Mouse (Mus musculus) liver, embryonic 12.5 days (tissue): ENCODE measurements around the gene Nr1d2. TPM values are rescaled to one million over a fixed set of nuclear protein-coding genes. Genes with fewer than 3 reads are reported as not detected.
"Not testable (repeated sequence)": the region's sequence is repeated elsewhere in the genome, so short reads cannot be mapped to it uniquely, and the experiment has no call there.

Experiments
- ATAC-seq: fragments of 200-750 bp; cut with Nextera tagmentation; 2 replicates; pipeline ENCODE4 v1.8.0; 2017; ENCODE audit warnings: moderate number of reproducible peaks, mild to moderate bottlenecking, moderate library complexity
- H3K27ac ChIP-seq: fragments of 300-500 bp; sonication (generic); 2 replicates; pipeline ENCODE4 v1.5.1; 2016; ENCODE audit warnings: mild to moderate bottlenecking
- H3K27me3 ChIP-seq: fragments of 300-500 bp; sonication (generic); replicated peaks from 2 replicates; pipeline ENCODE4 v1.6.1; 2016; ENCODE audit warnings: mild to moderate bottlenecking, moderate library complexity
- H3K36me3 ChIP-seq: fragments of 300-500 bp; sonication (generic); 2 replicates; pipeline ENCODE4 v1.6.1; 2016; ENCODE audit warnings: mild to moderate bottlenecking, moderate library complexity
- H3K4me1 ChIP-seq: fragments of 300-500 bp; sonication (generic); 2 replicates; pipeline ENCODE4 v1.6.1; 2016
- H3K4me2 ChIP-seq: fragments of 300-500 bp; sonication (generic); 2 replicates; pipeline ENCODE4 v1.6.1; 2016; ENCODE audit warnings: mild to moderate bottlenecking, moderate library complexity
- H3K4me3 ChIP-seq: fragments of 300-500 bp; sonication (generic); 2 replicates; pipeline ENCODE4 v1.5.1; 2016; ENCODE audit warnings: mild to moderate bottlenecking, moderate library complexity
- H3K9ac ChIP-seq: fragments of 300-500 bp; sonication (generic); 2 replicates; pipeline ENCODE4 v1.6.1; 2016; ENCODE audit warnings: mild to moderate bottlenecking, moderate library complexity
- H3K9me3 ChIP-seq: fragments of 300-500 bp; sonication (generic); replicated peaks from 2 replicates; pipeline ENCODE4 v1.6.1; 2016; ENCODE audit warnings: mild to moderate bottlenecking, moderate library complexity
- WGBS: fragments of 180-500 bp; shearing (Covaris S2); methylation state at CpG from one replicate; pipeline ENCODE4 v1.1.7; 2016; ENCODE audit not compliant: insufficient replicate concordance; 5-methylcytosine and 5-hydroxymethylcytosine counted together
- polyA plus RNA-seq: library from polyadenylated mRNA; unstranded; fragments of >200 nt; fragmentation: Nextera tagmentation; extraction: Ambion mirVana; gene quantifications from 2 replicates; pipeline ENCODE4 v1.2.1, GENCODE M21; 2016

Gene Nr1d2
- 2.2 TPM in 2 replicates for polyA plus RNA-seq

- Histone ChIP-seq H3K27ac (peak within 1 kb of the TSS; percentile 72), H3K4me3 (peak within 1 kb of the TSS; percentile 75), H3K36me3 (no peaks in the 10 kb centered on the region), H3K9ac (peak within 1 kb of the TSS; percentile 72), H3K4me1 (peaks cover 33% of the 10 kb centered on the region), H3K4me2 (peak within 1 kb of the TSS; percentile 99), H3K9me3 (no peaks in the 10 kb centered on the region), H3K27me3 (no peaks in the 10 kb centered on the region)
- under 1% methylated on average over 62 of the region's 66 CpGs for WGBS
- peak; percentile 84 for ATAC-seq
Measured at GRCm38 (mm10) chr14:18238750-18239731, at the start of gene Nr1d2. TSS of gene Nr1d2 (minus strand) at chr14:18239127.

GRCm38 (mm10) chr14:18287391-18287790 lies 48.5 kb upstream of the Nr1d2 start:
- H3K9me3 ChIP-seq: no peaks in the 10 kb centered on the region
- no peak overlapping the region for H3K9ac ChIP-seq
- H3K27me3 ChIP-seq: no peaks in the 10 kb centered on the region
- ATAC-seq: no peak
- H3K4me2 ChIP-seq: no peak overlapping the region
- H3K27ac ChIP-seq: no peak overlapping the region
- peaks cover 3% of the 10 kb centered on the region; the same call in 1 of the 2 replicates for H3K4me1 ChIP-seq
- WGBS: 68% methylated on average over 2 of the region's 2 CpGs
- H3K36me3 ChIP-seq: peaks cover 9% of the 10 kb centered on the region; the same call in 1 of the 2 replicates
- no peak overlapping the region for H3K4me3 ChIP-seq

GRCm38 (mm10) chr14:18286441-18286840 lies 47.5 kb upstream of the Nr1d2 start:
- Histone ChIP-seq H3K27me3 (no peaks in the 10 kb centered on the region), H3K4me3 (no peak overlapping the region), H3K4me2 (no peak overlapping the region), H3K9me3 (no peaks in the 10 kb centered on the region), H3K4me1 (peaks cover 3% of the 10 kb centered on the region; the same call in 1 of the 2 replicates), H3K27ac (no peak overlapping the region), H3K9ac (no peak overlapping the region), H3K36me3 (peaks cover 16% of the 10 kb centered on the region)
- no peak for ATAC-seq
- 73% methylated on average over 2 of the region's 2 CpGs for WGBS

GRCm38 (mm10) chr14:18285476-18285875 lies 46.5 kb upstream of the Nr1d2 start:
- 88% methylated on average over 3 of the region's 3 CpGs for WGBS
- Histone ChIP-seq H3K4me2 (no peak overlapping the region), H3K27ac (no peak overlapping the region), H3K4me1 (peaks cover 3% of the 10 kb centered on the region; the same call in 1 of the 2 replicates), H3K36me3 (peaks cover 20% of the 10 kb centered on the region), H3K4me3 (no peak overlapping the region), H3K9ac (no peak overlapping the region), H3K27me3 (no peaks in the 10 kb centered on the region), H3K9me3 (no peaks in the 10 kb centered on the region)
- no peak for ATAC-seq

- no peak overlapping the region for H3K4me2 ChIP-seq
- H3K4me3 ChIP-seq: no peak overlapping the region
- 78% methylated on average over 2 of the region's 2 CpGs for WGBS
- peaks cover 28% of the 10 kb centered on the region for H3K36me3 ChIP-seq
- no peaks in the 10 kb centered on the region for H3K9me3 ChIP-seq
- no peak overlapping the region for H3K27ac ChIP-seq
- no peak for ATAC-seq
- no peak overlapping the region for H3K9ac ChIP-seq
- no peaks in the 10 kb centered on the region for H3K27me3 ChIP-seq
- peaks cover 3% of the 10 kb centered on the region; the same call in 1 of the 2 replicates for H3K4me1 ChIP-seq
Measured at GRCm38 (mm10) chr14:18284581-18284980, 45.7 kb upstream of the Nr1d2 start.

GRCm38 (mm10) chr14:18280375-18280774 lies 41.4 kb upstream of the Nr1d2 start:
- Histone ChIP-seq H3K36me3 (peaks cover 57% of the 10 kb centered on the region), H3K9ac (no peak overlapping the region), H3K27me3 (no peaks in the 10 kb centered on the region), H3K4me1 (peaks cover 3% of the 10 kb centered on the region; the same call in 1 of the 2 replicates), H3K4me3 (no peak overlapping the region), H3K27ac (no peak overlapping the region), H3K9me3 (no peaks in the 10 kb centered on the region), H3K4me2 (no peak overlapping the region)
- 86% methylated on average over 5 of the region's 5 CpGs for WGBS
- no peak for ATAC-seq

GRCm38 (mm10) chr14:18274526-18274925 lies 35.6 kb upstream of the Nr1d2 start:
- WGBS: 80% methylated on average over 1 of the region's 1 CpGs
- Histone ChIP-seq H3K4me2 (no peak overlapping the region), H3K27me3 (no peaks in the 10 kb centered on the region), H3K27ac (no peak overlapping the region), H3K9ac (no peak overlapping the region), H3K36me3 (peaks cover 33% of the 10 kb centered on the region), H3K4me3 (no peak overlapping the region), H3K4me1 (peaks cover 12% of the 10 kb centered on the region), H3K9me3 (no peaks in the 10 kb centered on the region)
- ATAC-seq: no peak

GRCm38 (mm10) chr14:18271666-18272065 lies 32.7 kb upstream of the Nr1d2 start:
- H3K36me3 ChIP-seq: peaks cover 33% of the 10 kb centered on the region
- WGBS: 9% methylated on average over 7 of the region's 7 CpGs
- peak overlapping the region; percentile 90 for H3K4me3 ChIP-seq
- ATAC-seq: no peak
- H3K9ac ChIP-seq: peak overlapping the region; percentile 79
- H3K4me1 ChIP-seq: peaks cover 20% of the 10 kb centered on the region
- peak overlapping the region; percentile 87 for H3K27ac ChIP-seq
- H3K27me3 ChIP-seq: no peaks in the 10 kb centered on the region
- H3K9me3 ChIP-seq: no peaks in the 10 kb centered on the region
- peak overlapping the region; percentile 77 for H3K4me2 ChIP-seq

- H3K27ac ChIP-seq: peak within 1 kb of the TSS; percentile 87
- H3K27me3 ChIP-seq: no peaks in the 10 kb centered on the region
- no peaks in the 10 kb centered on the region for H3K9me3 ChIP-seq
- H3K4me3 ChIP-seq: peak within 1 kb of the TSS; percentile 90
- peak; percentile 100 for ATAC-seq
- WGBS: under 1% methylated on average over 78 of the region's 78 CpGs
- peaks cover 35% of the 10 kb centered on the region for H3K36me3 ChIP-seq
- peak within 1 kb of the TSS; percentile 97 for H3K9ac ChIP-seq
- peak within 1 kb of the TSS; percentile 77 for H3K4me2 ChIP-seq
- peaks cover 20% of the 10 kb centered on the region for H3K4me1 ChIP-seq
Measured at GRCm38 (mm10) chr14:18270529-18271441, 31.9 kb upstream of the Nr1d2 start, which contains the start of the genes Nkiras1 and Rpl15. TSS of gene Nkiras1 (plus strand) at chr14:18271136. TSS of gene Rpl15 (minus strand) at chr14:18271391.

GRCm38 (mm10) chr14:18269947-18270528 lies 31.1 kb upstream of the Nr1d2 start:
- peak overlapping the region; percentile 97 for H3K9ac ChIP-seq
- peaks cover 38% of the 10 kb centered on the region for H3K36me3 ChIP-seq
- H3K4me1 ChIP-seq: peaks cover 20% of the 10 kb centered on the region
- peak overlapping the region; percentile 90 for H3K4me3 ChIP-seq
- H3K9me3 ChIP-seq, H3K27me3 ChIP-seq, ATAC-seq: not testable (repeated sequence)
- H3K27ac ChIP-seq: peak overlapping the region; percentile 85
- H3K4me2 ChIP-seq: peak overlapping the region; percentile 77
- under 1% methylated on average over 24 of the region's 24 CpGs for WGBS

- WGBS: 60% methylated on average over 4 of the region's 4 CpGs
- H3K27me3 ChIP-seq: no peaks in the 10 kb centered on the region
- H3K4me2 ChIP-seq: no peak overlapping the region
- peaks cover under 1% of the 10 kb centered on the region; the same call in 1 of the 2 replicates for H3K4me1 ChIP-seq
- no peak for ATAC-seq
- H3K27ac ChIP-seq: no peak overlapping the region
- H3K36me3 ChIP-seq: peaks cover 24% of the 10 kb centered on the region
- H3K9ac ChIP-seq: no peak overlapping the region
- H3K9me3 ChIP-seq: no peaks in the 10 kb centered on the region
- H3K4me3 ChIP-seq: no peak overlapping the region
Measured at GRCm38 (mm10) chr14:18263427-18263826, 24.5 kb upstream of the Nr1d2 start.
